Mouse (Mus musculus) hindbrain, embryonic 13.5 days (tissue): ENCODE measurements around the gene Cysrt1. TPM values are rescaled to one million over a fixed set of nuclear protein-coding genes. Genes with fewer than 3 reads are reported as not detected.
A peak's percentile ranks its signal among the peaks of the same experiment; 100 is the strongest.

ENCODE experiments used
- ATAC-seq: fragments of 200-750 bp; cut with Nextera tagmentation; 2 replicates; pipeline ENCODE4 v1.8.0; 2017; ENCODE audit warnings: moderate TSS enrichment; ENCODE audit not compliant: low FRiP score
- H3K27ac ChIP-seq: fragments of 300-500 bp; sonication (generic); 2 replicates; pipeline ENCODE4 v1.5.1; 2015; ENCODE audit warnings: inconsistent platforms, mild to moderate bottlenecking, moderate library complexity
- H3K27me3 ChIP-seq: fragments of 300-500 bp; sonication (generic); 2 replicates; pipeline ENCODE4 v1.6.1; 2015; ENCODE audit warnings: mild to moderate bottlenecking, inconsistent platforms
- H3K36me3 ChIP-seq: fragments of 300-500 bp; sonication (generic); 2 replicates; pipeline ENCODE4 v1.6.1; 2015; ENCODE audit warnings: mild to moderate bottlenecking, inconsistent platforms
- H3K4me1 ChIP-seq: fragments of 300-500 bp; sonication (generic); replicated peaks from 2 replicates; pipeline ENCODE4 v1.6.1; 2015; ENCODE audit warnings: inconsistent platforms
- H3K4me2 ChIP-seq: fragments of 300-500 bp; sonication (generic); 2 replicates; pipeline ENCODE4 v1.6.1; 2015; ENCODE audit warnings: inconsistent platforms, mild to moderate bottlenecking, moderate library complexity
- H3K4me3 ChIP-seq: fragments of 300-500 bp; sonication (generic); 2 replicates; pipeline ENCODE4 v1.5.1; 2015; ENCODE audit warnings: mild to moderate bottlenecking, inconsistent platforms
- H3K9ac ChIP-seq: fragments of 300-500 bp; sonication (generic); 2 replicates; pipeline ENCODE4 v1.6.1; 2015; ENCODE audit warnings: mild to moderate bottlenecking, inconsistent platforms
- H3K9me3 ChIP-seq: fragments of 300-500 bp; sonication (generic); 2 replicates; pipeline ENCODE4 v1.6.1; 2016; ENCODE audit warnings: inconsistent platforms
- WGBS: fragments of 180-500 bp; shearing (Covaris S2); methylation state at CpG from one replicate; pipeline ENCODE4 v1.1.7; 2015; 5-methylcytosine and 5-hydroxymethylcytosine counted together
- polyA plus RNA-seq: library from polyadenylated mRNA; unstranded; fragments of >200 nt; fragmentation: Nextera tagmentation; extraction: Ambion mirVana; gene quantifications from 2 replicates; pipeline ENCODE4 v1.2.1, GENCODE M21; 2015

Gene Cysrt1
- polyA plus RNA-seq, 1 experiment from 2014 or later: 0.26 TPM

DNA sequence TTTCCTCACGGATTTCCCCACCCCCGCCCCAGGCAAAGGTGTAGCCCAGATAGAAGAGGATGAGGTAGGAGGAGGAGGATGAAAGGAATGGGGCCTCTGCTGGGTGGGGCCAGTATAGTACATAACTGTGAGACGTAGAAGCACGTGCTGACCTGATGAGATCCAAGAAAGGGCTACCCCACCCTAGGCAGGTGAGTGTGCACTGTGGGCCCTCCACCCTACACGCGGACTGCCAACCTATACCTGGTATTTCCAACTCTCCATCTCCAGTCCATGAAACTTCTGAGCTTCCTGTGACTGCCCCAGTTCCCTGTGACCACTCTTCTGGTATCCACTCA is 845 bp downstream of the Cysrt1 start:
- peaks cover 42% of the 10 kb centered on the region for H3K4me1 ChIP-seq
- H3K9ac ChIP-seq: peak overlapping the region; percentile 90
- H3K27me3 ChIP-seq: peaks cover 28% of the 10 kb centered on the region
- peaks cover 19% of the 10 kb centered on the region for H3K36me3 ChIP-seq
- H3K4me2 ChIP-seq: peak overlapping the region; percentile 89
- H3K4me3 ChIP-seq: peak overlapping the region; percentile 70
- peak overlapping the region; percentile 78 for H3K27ac ChIP-seq
- ATAC-seq: peak; percentile 40
- WGBS: 18% methylated on average over 6 of the region's 6 CpGs
- H3K9me3 ChIP-seq: no peaks in the 10 kb centered on the region

DNA sequence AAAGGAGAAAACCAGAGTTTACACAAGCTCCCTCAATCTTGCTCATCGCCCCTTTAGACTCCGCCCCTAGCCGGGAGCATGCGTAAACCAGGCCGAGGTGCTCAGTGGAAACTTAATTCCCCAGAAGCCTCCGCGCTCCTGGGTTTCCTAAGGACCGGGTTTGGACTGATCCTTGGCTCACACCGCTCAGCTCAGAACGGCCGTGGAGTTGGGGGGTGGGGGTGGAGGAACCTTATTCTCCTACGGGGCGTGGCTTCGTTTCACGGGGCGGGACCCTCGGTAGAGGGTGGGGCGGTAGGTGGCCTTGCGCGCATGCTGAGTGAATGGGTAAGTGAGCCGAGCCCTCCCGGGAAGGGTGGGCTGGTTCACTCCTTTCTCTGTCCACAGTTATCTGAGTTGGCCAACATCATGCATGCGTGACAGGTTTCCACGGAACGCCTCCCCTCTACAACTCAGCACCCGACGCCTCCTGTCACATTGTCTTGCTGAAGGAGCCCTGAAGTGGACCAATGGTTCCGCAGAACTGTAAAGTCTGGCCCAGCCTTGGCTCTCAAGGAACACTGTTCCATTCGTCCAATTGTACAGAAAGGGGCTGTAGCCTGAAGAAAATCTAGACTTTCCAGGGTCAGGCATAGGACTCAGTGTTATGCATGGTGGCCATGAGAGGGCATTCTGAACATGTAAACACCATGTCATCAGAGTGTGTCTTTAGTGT is 1.4 kb downstream of the Cysrt1 start:
- peak; percentile 60 for ATAC-seq
- peaks cover 42% of the 10 kb centered on the region for H3K4me1 ChIP-seq
- H3K9me3 ChIP-seq: no peaks in the 10 kb centered on the region
- H3K4me3 ChIP-seq: peak overlapping the region; percentile 70
- peak overlapping the region; percentile 89 for H3K4me2 ChIP-seq
- H3K27ac ChIP-seq: peak overlapping the region; percentile 78
- WGBS: 1% methylated on average over 29 of the region's 29 CpGs
- peak overlapping the region; percentile 90 for H3K9ac ChIP-seq
- H3K27me3 ChIP-seq: peaks cover 33% of the 10 kb centered on the region
- H3K36me3 ChIP-seq: peaks cover 14% of the 10 kb centered on the region

DNA sequence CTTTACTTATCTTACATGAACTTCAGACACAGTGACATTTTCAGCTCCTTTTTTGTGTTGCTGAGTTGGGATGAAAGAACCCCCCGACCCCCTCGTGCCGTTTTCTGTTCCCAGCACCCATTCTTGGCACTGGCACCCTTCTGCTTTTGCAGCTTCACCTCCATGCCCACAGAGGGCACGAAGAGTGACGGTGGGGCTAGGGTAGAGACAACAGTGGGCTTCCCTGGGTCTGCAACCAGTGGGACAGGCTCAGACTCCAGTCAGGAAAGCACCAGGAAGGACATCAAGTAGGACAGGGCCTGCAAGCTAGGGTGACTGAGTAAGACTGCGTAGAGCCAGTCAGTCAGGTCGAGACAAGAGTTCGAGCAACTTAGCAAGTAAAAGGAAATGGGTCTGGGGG is 1.9 kb downstream of the Cysrt1 start:
- 53% methylated on average over 8 of the region's 8 CpGs for WGBS

DNA sequence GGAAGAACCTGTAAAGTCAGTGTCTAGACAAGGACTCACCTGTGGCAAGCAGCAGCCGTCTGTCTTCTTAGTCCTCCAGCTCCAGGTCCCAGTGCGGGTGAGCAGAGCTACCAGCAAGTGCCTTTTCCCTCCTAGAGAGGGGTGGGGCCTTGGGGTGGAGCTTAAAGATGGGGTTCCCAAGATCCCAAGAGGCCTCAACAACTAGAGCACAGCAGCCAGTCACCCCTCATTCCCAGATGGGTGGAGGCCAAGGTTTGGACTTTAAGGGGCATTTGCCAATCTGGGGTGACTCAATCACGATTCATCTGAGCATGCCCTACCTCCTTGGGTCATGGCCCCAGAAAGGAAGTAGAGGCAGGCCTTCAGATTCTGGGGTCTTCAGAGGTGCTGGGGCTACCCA is 2.5 kb downstream of the Cysrt1 start:
- no peak for ATAC-seq
- no peak overlapping the region for H3K4me3 ChIP-seq
- peaks cover 42% of the 10 kb centered on the region for H3K4me1 ChIP-seq
- H3K4me2 ChIP-seq: no peak overlapping the region
- no peaks in the 10 kb centered on the region for H3K9me3 ChIP-seq
- peaks cover 43% of the 10 kb centered on the region for H3K27me3 ChIP-seq
- no peak overlapping the region for H3K27ac ChIP-seq
- H3K9ac ChIP-seq: no peak overlapping the region
- WGBS: 89% methylated on average over 3 of the region's 3 CpGs
- peaks cover 7% of the 10 kb centered on the region; the same call in 1 of the 2 replicates for H3K36me3 ChIP-seq

More for the DNA sequence above, 1.9 kb downstream of the Cysrt1 start:
- Histone ChIP-seq H3K4me2 (peak overlapping the region; percentile 89), H3K27me3 (peaks cover 37% of the 10 kb centered on the region), H3K36me3 (peaks cover 9% of the 10 kb centered on the region), H3K4me1 (peaks cover 42% of the 10 kb centered on the region), H3K27ac (peak overlapping the region; percentile 68), H3K4me3 (peak overlapping the region; percentile 70), H3K9me3 (no peaks in the 10 kb centered on the region), H3K9ac (peak overlapping the region; percentile 90)
- peak; percentile 14 for ATAC-seq

DNA sequence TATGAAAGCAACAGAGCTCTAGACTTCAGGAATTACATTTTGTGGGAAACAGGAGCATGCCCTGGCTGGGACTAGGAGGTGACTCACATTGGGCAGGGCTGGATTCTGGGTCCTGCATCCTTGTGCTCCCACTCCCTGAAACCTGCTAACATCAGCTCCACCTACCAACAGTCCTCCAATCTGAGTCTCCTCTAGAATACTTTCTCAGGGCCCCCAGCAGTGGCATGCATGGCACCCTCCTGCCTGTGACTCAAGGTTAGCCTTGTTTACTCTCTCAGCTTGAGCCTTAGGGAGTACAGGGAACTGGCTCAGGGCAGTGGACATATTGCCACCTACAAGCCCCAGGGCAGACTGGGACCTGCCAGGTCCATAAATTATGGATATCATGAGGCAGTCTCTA is 4.1 kb downstream of the Cysrt1 start:
- H3K9me3 ChIP-seq: no peaks in the 10 kb centered on the region
- peaks cover 29% of the 10 kb centered on the region for H3K4me1 ChIP-seq
- no peaks in the 10 kb centered on the region for H3K36me3 ChIP-seq
- H3K9ac ChIP-seq: no peak overlapping the region
- H3K4me3 ChIP-seq: no peak overlapping the region
- peaks cover 52% of the 10 kb centered on the region for H3K27me3 ChIP-seq
- no peak for ATAC-seq
- no peak overlapping the region for H3K4me2 ChIP-seq
- H3K27ac ChIP-seq: no peak overlapping the region

DNA sequence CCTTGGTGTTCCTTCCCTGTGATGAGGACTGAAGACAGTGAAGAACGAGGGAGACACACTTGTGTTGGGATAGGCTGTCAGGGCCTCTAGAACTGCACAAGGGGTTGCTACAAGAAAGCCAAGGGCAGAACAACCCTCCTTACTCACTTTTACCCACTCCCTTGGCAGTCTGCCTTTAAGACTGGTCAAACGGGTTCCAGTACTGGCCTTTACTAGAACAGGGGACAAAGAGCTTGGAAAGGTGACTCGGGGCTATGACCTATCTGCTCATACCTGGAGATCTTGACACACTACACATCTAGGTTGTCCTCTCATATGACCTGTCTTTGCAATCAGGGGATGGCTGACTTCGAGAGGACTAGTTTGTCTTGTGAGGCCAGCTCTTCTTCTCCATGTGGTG is 4.7 kb downstream of the Cysrt1 start:
- Histone ChIP-seq H3K9me3 (no peaks in the 10 kb centered on the region), H3K4me1 (peaks cover 23% of the 10 kb centered on the region), H3K36me3 (no peaks in the 10 kb centered on the region), H3K27me3 (peaks cover 49% of the 10 kb centered on the region), H3K9ac (no peak overlapping the region), H3K27ac (no peak overlapping the region), H3K4me3 (no peak overlapping the region), H3K4me2 (no peak overlapping the region)
- no peak for ATAC-seq
- WGBS: 74% methylated on average over 4 of the region's 4 CpGs

DNA sequence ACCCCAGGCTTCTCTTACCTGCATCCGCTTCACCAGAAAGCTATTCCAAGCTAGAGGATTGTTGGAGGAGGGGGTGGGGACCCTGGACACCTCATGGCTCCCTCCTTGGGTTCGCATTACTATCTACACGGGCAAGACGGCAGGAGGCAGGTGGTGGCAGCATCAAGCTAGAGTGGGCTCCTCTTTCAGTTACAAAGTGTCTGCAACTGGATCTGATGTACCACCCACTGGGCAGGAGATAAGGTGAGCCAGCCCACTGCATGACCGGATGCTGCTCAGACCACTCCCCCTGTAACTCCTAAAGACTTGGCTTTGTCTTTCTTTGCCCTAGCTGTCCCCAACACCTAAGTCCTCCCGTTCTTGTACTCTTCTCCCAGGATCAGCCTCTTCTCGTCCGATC is 5.6 kb downstream of the Cysrt1 start, which contains the start of gene Rnf224:
Rnf224 (minus strand) TSS at position 174 of the 400 bp plus-strand sequence.
- no peaks in the 10 kb centered on the region for H3K9me3 ChIP-seq
- no peaks in the 10 kb centered on the region for H3K36me3 ChIP-seq
- ATAC-seq: no peak
- H3K27ac ChIP-seq: no peak within 1 kb of the TSS
- 43% methylated on average over 8 of the region's 8 CpGs for WGBS
- H3K4me3 ChIP-seq: no peak within 1 kb of the TSS
- peaks cover 14% of the 10 kb centered on the region for H3K4me1 ChIP-seq
- H3K9ac ChIP-seq: no peak within 1 kb of the TSS
- H3K4me2 ChIP-seq: no peak within 1 kb of the TSS
- H3K27me3 ChIP-seq: peaks cover 52% of the 10 kb centered on the region

DNA sequence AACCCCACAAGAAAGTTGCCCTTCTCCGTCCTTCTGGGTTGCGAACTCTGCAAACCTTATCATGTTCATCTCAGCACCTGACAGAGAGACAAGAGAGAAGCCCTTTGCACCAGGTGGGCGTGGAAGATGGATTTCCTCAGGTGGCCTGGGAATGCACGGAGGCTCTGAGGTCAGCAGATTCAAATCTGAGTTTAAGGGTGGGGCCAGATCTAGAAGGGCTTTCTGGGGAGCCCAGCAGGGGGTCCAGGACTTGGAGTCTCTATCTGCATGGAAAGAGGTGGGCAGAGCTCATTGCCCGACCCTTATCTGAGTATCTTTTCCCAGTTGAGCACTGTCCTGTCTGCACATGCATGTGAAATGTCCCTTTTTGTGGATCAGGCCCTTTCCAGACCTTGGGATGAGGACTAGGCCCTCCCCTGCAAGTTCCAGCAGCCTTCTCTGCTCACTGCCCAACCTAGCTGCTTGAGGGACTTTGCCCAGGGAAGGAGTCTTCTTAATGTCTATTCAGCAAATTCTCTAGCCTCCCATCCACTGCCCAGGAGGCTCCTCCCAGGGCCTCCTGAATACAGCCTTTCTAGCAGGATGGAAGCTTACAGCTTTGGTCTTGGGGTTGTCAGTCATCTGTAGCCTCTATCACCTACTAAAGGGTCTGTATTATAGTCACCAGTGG is 7.6 kb downstream of the Cysrt1 start:
- ATAC-seq: no peak
- Histone ChIP-seq H3K9ac (no peak overlapping the region), H3K4me1 (no peaks in the 10 kb centered on the region), H3K36me3 (no peaks in the 10 kb centered on the region), H3K9me3 (no peaks in the 10 kb centered on the region), H3K27ac (no peak overlapping the region), H3K27me3 (peaks cover 64% of the 10 kb centered on the region), H3K4me2 (no peak overlapping the region), H3K4me3 (no peak overlapping the region)
- WGBS: 78% methylated on average over 5 of the region's 5 CpGs

DNA sequence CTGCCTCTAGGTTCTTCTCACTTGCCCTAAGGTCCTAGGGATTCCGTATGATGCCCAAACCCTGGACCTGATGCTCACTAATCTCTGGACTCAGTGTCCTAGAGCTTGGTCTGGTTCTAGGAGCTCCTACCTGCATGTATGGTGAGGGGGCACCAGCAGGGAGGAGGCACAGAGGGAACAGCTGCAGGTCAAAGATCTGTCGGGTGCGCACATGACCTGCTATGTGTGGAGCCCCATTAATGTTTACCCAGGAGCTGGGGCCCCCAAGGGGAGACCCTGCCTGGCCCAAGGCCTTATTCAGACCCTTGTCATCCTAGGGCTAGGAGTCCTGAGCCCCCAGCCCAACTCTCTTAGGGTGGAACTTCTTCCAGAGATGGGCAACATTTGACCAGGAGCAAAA is 8.2 kb downstream of the Cysrt1 start, which contains the start of gene Slc34a3:
Slc34a3 (minus strand) TSS at position 315 of the 400 bp plus-strand sequence.
- H3K27ac ChIP-seq: no peak within 1 kb of the TSS
- H3K9me3 ChIP-seq: no peaks in the 10 kb centered on the region
- H3K4me2 ChIP-seq: no peak within 1 kb of the TSS
- H3K4me3 ChIP-seq: no peak within 1 kb of the TSS
- peaks cover 2% of the 10 kb centered on the region for H3K4me1 ChIP-seq
- WGBS: 83% methylated on average over 3 of the region's 3 CpGs
- no peak for ATAC-seq
- H3K36me3 ChIP-seq: no peaks in the 10 kb centered on the region
- no peak within 1 kb of the TSS for H3K9ac ChIP-seq
- H3K27me3 ChIP-seq: peaks cover 61% of the 10 kb centered on the region

DNA sequence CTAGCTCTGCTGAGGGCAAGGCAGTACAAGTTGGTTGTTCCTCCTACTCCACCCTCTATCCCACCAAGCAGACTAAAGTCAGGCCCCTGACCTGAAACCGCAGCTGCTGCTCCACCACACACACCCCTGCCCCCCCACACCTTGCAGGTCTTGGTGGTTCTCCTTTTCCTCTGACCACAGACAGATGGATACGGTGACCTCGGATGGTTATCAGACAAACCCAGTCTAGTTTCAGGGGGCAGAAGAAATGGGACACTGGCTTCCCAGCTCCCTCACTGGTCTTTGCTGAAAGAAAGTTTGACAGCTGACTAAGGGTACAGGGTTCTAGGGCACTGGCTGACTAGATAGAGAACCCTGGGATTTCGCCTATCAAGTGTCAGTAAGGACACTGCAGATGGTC is 8.8 kb downstream of the Cysrt1 start:
- no peak for ATAC-seq
- H3K4me1 ChIP-seq: peaks cover 7% of the 10 kb centered on the region
- H3K27me3 ChIP-seq: peaks cover 59% of the 10 kb centered on the region
- no peak overlapping the region for H3K9ac ChIP-seq
- WGBS: 79% methylated on average over 4 of the region's 4 CpGs
- H3K36me3 ChIP-seq: no peaks in the 10 kb centered on the region
- no peak overlapping the region for H3K4me3 ChIP-seq
- H3K27ac ChIP-seq: no peak overlapping the region
- no peaks in the 10 kb centered on the region for H3K9me3 ChIP-seq
- H3K4me2 ChIP-seq: no peak overlapping the region

DNA sequence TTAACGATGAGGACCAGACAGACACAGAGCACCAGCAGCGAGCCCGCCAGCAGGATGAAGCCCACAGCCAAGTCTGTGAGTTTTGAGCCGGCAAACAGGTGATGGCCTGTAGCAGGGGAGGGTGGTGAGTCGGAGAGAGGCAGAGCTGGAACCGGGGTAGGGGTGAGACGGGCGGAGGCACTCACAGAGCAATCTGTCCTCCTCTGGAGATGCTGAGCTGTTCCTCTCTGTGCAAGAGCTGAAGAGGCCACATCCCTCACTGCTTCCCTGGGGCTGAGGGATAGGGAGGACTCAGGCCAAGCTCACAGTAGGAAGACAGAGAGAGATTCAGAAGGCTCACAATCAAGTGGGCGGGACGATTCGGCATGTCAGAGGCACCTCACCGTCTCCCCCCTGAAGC is 11.2 kb downstream of the Cysrt1 start:
- Histone ChIP-seq H3K27me3 (peaks cover 37% of the 10 kb centered on the region), H3K4me1 (peaks cover 8% of the 10 kb centered on the region), H3K4me3 (no peak overlapping the region), H3K4me2 (no peak overlapping the region), H3K36me3 (no peaks in the 10 kb centered on the region), H3K9me3 (no peaks in the 10 kb centered on the region), H3K9ac (no peak overlapping the region), H3K27ac (no peak overlapping the region)
- no peak for ATAC-seq
- 57% methylated on average over 12 of the region's 12 CpGs for WGBS

DNA sequence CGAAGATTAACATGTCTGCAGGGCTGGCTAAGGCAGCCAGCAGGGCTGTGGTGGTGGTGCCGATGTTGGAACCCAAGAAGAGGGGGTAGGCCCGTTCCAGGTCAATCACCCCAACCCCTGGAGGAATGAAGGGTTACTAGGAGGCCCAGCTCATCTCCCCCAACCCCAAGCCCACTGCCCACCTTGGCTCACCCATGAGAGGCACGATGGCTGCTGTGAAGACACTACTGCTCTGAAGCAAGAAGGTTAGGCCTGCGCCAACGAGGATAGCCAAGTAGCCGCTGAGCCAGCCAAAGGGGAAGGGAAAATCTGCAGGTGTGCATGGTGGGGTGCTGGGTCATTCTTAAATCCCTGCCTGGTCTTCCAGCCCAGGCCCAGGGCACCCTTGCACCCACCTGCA is 11.7 kb downstream of the Cysrt1 start:
- Histone ChIP-seq H3K9me3 (no peaks in the 10 kb centered on the region), H3K9ac (no peak overlapping the region), H3K27me3 (peaks cover 33% of the 10 kb centered on the region), H3K36me3 (no peaks in the 10 kb centered on the region), H3K4me3 (no peak overlapping the region), H3K4me2 (no peak overlapping the region), H3K27ac (no peak overlapping the region), H3K4me1 (peaks cover 12% of the 10 kb centered on the region)
- ATAC-seq: no peak
- WGBS: 91% methylated on average over 7 of the region's 7 CpGs

DNA sequence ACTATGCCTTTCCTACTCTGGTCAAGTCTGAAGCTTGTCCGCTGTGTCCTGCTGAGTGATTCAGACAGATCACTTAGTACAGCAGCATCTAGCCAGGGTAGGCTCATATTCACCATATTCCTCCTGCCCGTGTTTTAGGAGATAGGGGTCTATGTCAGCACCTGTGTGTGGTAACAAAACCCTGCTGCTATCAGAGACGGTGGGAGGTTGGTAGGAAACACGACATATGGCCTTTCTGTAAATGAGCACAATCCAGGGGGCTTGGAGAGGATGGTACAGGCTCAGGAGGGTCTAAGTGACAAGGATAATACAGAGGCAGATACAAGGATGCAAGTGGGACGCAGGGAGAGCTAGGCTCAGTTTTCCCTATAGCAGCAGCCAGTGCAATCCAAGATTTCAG is 12.7 kb downstream of the Cysrt1 start:
- no peak overlapping the region for H3K27ac ChIP-seq
- no peaks in the 10 kb centered on the region for H3K36me3 ChIP-seq
- WGBS: 82% methylated on average over 5 of the region's 5 CpGs
- H3K27me3 ChIP-seq: peaks cover 24% of the 10 kb centered on the region
- H3K4me3 ChIP-seq: no peak overlapping the region
- no peak overlapping the region for H3K4me2 ChIP-seq
- H3K9ac ChIP-seq: no peak overlapping the region
- peaks cover 16% of the 10 kb centered on the region for H3K4me1 ChIP-seq
- no peaks in the 10 kb centered on the region for H3K9me3 ChIP-seq
- ATAC-seq: no peak
